Mouse (Mus musculus) ES-E14 (cell line): ENCODE results near the gene Fgf2.

ENCODE experiments used
- HCFC1 ChIP-seq: IDR thresholded peaks from 2 replicates; pipeline ENCODE4 v1.6.1; 2012; ENCODE audit warnings: low read length, inconsistent platforms, borderline replicate concordance; ENCODE audit not compliant: insufficient read depth
- ZC3H11A ChIP-seq: IDR thresholded peaks from 2 replicates; pipeline ENCODE4 v1.6.1; 2012; ENCODE audit warnings: low read depth, mild to moderate bottlenecking, inconsistent platforms, low read length, borderline replicate concordance

DNA sequence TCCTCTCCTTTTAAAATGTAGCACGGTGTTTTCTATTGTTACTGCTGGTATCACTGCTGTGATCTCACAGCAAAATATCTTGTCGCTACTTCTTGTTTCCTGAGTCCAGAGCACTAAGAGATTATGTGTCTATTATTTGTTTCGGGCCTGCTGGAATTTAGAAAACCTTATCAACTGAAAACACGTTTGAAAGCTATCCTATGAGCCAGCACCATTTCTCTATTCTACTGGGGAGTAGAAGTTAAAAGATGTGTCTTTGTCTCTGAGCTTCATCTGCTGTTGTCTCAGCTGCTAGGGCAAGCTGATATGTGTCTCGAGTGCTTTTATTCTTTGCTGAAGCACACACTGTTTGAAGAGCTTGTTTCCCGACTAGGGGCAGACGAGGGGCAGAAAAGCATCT is 2.2 kb downstream of the Fgf2 start:
- TF ChIP-seq ZC3H11A, result no peak
- TF ChIP-seq HCFC1, result no peak
